Mouse (Mus musculus) heart, adult 2 months (tissue): ENCODE measurements around the gene Mknk1.

Experiments used
- CTCF ChIP-seq: fragments of 200-600 bp; IDR thresholded peaks from 2 replicates; pipeline ENCODE4 v1.8.1; 2022; ENCODE audit warnings: antibody characterized with exemption, mild to moderate bottlenecking, moderate library complexity
- POLR2A ChIP-seq: fragments of 200-500 bp; IDR thresholded peaks from 2 replicates; pipeline ENCODE4 v1.6.1; 2011; ENCODE audit warnings: mild to moderate bottlenecking, low read depth, low read length, control low read depth; ENCODE audit not compliant: insufficient read depth

GRCm38 (mm10) chr4:115790864-115791263 lies 48.1 kb upstream of the Mknk1 start:
- TF ChIP-seq CTCF = no peak
- TF ChIP-seq POLR2A = no peak
